Mouse (Mus musculus) layer of hippocampus, postnatal 36 days (tissue): ENCODE data around the gene Poldip3. TPM values are rescaled to one million over a fixed set of nuclear protein-coding genes. Genes with fewer than 3 reads are reported as not detected.
A peak's percentile ranks its signal among the peaks of the same experiment; 100 is the strongest.

Experiments
- DNase-seq, 2 experiments: peaks; one replicate each; pipeline ENCODE4 v3.0.0; 2022
- total RNA-seq, 2 experiments: library from RNA; stranded (reverse); gene quantifications; 2 replicates each; pipeline ENCODE4 v1.2.3; 2021

Poldip3 gene
- total RNA-seq: 10 to 100 TPM; 81.4 to 92.1 TPM

DNA sequence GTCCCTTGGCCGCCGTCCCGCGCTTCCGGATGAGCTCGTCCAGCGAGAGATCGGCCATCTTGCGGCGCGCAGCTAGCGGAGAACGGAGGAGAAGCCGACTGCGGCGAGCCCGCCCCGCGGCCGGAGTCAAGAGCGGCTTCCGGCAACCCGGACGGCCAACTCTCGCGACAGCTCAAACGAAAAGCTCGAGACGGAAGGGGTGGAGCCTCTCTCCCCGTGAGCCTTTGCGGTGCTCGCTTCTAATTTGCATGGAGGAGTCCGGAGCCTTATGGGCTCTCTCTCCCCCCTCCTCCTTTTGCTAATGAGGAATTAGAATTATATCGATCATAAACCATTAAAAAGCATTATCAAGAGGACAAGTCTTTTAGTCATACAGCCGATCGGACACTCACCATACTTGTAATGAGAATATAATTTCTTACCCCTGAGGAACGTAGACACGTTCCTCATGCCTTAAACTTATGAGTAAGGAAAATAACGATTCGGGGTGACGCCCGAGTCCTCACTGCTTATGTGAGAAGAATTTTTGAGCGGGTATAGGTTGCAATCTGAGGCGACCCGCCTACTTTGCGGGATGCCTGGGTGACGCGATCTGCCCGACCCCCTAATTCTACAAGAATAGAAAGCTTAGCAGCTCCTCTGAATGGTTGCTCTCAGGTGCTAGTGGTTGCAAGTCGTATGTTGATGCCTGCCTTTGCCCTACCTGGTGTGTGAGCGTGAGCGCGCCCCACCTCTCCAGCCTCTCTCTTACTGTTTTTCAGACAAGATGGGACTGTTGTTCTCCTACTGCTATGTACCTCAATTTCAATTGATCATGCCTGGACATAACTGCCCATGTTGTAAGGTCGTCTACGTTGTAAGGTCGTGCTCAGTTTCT, at the start of gene Poldip3:
TSS of gene Poldip3 (minus strand) at position 189 of the 877 bp plus-strand sequence.
- DNase-seq: peak; percentile 97 to 98

DNA sequence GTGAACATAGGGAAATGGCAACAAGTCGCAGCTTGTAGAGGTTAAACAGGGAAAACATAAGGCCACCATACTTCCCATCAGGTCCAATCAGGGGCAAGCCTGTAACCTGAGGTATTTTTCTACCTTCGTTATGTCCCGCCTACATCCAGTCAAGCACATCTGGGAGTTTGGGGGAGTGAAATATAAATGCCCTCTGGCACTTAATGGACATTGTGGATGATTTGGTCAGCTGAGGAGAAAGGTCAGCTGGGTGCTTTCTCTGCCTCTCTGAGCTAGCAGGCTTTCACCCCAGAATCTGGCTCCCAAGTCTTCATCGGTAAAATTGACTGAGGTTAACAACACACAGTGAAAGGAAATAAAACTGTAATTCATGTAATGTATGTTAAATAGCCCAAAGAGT, 44.2 kb upstream of the Poldip3 start:
- no peak for DNase-seq

DNA sequence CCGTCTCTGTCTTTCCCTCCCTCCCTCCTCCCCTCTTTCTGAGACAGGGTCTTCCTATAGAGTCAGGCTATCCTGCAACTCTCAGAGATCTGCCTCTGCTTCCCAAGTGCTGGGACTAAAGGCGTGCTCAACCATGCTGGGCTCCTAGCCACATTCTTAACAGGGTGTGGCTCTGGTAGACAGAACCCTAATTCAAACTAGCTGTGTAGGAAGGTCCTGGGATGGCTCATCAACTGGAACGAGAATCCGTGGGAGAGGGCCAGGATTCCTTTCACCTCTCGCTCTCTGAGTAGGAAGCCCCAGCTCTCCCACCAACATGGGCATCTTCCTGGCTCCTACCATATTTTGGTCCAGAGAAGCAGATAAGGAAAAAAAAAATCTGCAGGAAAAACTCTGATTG, 33.2 kb upstream of the Poldip3 start:
- no peak for DNase-seq

DNA sequence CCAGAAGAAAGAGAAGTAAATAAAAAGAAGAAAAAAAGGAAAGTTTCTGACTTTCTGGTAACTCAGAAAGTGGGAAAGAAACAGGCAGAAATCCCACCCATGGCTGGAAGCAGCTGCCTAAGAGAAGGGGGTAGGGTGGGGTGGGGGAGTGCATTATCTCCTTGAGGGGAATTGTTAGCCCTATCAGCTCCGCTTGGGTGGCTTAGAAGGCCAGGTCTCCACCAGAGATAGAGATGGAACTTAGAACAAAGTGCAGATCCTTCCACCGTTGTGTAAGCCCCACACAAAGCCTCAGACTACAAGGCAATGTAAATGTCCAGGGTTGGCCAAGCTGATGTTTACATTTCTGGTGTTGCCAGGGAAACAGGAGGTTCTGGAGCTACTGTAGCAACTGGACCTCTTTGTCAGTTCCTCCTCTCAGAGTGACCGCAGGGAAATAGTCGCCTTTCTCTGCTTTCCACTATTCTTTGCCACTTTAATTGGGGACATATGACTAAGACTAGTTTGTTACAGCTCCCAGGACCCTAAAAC, 32.7 kb upstream of the Poldip3 start:
- no peak for DNase-seq

DNA sequence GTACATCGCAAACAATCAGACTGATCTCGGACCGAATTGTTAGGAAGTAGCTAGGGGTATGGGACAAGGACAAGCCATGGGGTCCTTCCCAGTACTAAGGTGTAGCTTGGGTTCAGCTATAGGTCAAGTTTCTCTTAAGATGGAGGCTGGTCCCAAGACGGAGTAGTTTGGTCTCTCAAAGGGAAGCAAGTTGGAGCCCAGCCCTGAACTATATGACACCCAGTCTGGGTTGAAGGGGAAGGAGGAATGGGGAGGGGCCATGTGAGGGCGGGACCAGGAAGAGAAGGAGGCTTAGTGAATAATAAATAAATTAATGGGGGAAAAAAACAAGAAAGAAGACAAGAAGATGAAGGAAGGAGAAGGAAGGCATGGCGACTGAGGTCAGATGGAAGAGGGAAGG, 30.8 kb upstream of the Poldip3 start:
- no peak for DNase-seq

DNA sequence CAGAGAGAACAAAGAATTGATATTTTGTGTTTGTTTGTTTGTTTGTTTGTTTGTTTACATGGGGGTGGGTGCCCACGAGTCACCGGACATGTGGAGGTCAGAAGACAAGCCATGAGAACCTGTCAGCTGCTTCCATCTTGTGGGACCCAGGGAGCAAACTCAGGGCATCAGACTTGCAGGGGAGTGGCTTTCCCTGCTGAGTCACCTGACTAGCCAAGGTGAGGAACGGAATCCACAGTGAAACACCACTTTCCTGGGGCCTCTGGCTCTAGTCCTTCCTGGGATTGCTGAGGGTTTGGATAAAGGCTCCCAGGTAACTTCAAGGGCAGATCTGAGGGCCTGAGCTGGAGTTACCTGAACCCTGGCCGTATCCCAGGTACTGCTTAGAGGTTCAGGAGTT, 27.5 kb upstream of the Poldip3 start:
- no peak for DNase-seq

DNA sequence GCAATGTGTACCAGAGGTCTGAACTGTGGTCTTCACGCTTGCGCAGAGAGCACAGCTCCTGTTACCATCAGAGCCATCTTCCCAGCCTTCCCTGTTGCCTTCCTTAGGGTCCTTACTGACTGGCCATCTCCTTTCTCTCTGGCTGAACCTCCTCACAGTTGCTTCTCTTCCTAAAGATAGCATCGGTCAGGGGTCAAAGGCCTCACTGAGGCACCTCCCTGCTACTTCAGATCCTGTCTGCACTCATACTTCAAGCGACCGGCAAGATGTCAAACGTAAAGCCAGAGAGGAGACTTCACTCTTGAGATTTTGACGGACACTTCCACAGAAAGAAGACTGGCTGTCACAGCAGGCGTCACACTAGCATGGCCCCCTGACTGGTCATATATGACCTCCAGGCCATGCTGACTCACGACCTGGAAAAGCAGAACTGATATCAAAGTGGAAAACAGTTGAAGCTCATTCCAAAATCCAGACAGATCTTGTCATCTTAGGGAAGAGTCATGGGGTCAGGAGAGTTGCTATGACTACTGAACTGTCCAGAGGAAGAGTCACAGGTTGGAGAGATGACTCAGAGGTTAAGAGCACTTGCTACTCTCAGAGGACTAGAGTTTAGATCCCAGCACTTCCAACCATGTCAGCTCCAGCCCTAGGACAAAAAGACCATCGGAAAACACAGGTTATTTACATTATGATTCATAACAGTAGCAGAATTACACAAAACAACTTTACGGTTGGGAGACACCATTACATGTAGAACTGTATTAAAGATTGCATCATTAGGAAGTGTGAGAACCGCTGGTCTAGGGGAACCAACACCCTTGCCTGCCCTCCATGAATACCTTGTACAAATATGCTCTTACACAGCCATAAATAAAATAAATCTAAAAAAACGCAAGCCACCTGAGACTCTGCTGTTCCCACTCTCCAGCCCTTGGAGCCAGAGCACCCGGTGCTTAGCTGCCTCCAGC, 25.0 kb upstream of the Poldip3 start:
- no peak for DNase-seq

DNA sequence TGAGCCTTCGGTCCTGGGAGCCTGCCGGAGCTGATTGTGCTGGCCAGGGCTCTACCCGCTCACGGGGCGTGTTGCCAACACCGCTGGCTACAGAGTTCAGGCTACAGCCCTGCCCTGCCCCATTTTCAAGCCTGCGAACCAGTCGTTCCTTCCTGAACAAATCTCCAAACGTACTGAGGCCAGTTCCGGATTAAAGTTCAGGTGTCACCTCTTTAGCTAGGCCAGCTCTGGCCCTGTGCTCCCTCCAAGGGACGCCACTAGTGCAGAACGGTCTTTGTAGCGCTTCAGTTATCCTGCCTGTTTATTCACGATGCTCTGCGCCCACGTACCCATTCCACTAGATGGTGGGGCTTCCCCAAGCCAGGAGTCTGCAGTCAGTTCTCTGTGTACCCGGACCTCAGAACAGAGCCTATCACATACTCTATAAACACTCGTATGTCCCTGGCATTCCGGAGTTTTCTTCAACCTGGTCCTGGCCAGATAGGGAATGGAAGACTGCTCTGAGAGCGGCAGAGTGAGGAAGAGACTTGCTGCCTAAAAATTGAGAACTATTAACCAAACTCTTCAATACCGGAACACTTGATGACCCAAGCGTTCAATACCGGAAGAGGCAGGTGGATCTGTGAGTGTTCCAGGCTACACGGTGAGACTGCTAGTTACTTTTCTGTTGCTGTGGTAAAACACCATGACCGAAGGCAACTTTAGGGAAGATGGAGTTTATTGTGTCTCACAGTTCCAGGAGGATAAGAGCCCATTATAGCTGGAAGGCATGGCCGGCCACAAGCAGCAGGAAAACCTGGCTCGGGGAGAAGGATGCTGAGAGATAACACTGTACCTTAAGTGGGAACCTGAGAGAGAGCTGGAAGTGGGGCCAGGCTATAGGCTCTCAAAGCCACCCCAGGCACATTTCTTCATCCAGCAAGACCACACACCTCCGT, 23.6 kb upstream of the Poldip3 start, which contains the start of gene Cyb5r3:
TSS of gene Cyb5r3 (minus strand) at position 101 of the 938 bp plus-strand sequence.
- DNase-seq: peak in 1 of 2 experiments; percentile 31

DNA sequence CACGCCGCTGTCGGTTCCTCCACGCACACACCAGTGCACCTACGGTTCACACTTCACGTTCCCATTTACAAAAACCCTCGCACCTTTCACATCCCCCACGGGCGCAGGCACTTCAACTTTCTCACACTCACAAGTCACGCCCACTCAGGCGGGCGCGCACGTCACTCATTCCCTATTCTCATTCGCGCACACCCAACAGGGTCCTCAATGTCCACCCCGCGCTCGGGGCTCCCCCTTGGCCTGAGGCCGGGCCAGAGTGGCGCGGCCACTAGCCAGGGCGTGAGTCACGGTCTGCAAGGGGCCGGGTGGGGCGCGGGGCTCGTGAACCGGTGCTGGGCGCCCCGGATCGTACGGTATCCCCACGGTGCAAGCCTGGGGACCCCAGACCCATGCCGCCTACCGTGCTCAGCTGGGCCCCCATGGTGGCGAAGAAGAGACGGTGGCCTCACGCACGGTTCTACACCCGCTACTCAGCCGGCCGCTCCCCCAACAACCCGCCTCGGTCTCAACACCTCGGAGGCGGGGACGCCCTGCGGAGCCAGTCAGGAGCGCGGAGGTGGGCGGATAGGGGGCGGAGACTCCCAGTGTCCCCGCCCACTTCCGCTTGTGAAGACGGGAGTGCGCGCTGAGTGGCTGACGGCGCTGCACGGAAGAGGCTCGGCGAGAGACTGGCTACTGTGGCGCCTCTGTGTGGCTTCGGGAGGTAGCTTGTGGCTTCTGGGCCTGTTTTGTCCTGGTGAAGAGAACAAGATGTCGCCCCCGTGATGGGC, 22.7 kb upstream of the Poldip3 start:
- peak; percentile 95 for DNase-seq

DNA sequence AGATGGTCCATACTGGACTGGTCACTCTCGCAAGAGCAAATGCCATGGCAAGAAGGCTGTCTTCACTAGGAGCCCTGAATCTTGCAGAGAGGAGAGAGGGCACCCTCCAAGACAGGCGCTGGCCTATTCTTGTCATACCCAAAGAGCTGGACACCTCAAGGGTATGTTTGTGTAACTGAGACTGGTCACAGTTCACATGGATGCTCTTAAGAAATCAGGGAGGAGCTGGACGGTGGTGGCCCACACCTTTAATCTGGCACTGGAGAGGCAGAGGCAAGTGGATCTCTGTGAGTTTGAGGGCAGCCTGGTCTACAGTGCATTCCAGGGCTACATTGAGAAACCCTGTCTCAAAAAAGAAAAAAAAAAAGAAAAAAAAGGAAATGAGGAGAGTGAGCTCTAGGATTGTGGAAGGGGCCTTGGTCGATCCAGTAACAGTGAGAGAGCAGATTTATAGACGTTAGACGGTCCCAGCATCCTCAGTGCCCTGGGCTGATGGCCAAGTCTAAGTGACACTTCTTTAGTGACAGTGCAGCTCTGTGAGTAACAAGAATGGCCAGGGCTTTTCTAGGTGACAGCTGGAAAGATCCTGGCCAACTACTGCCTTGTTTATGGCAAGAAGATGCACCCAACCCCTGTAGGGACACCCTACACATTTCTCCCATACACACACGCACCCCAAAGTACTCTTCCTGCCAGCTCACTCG, 21.9 kb upstream of the Poldip3 start:
- no peak for DNase-seq

DNA sequence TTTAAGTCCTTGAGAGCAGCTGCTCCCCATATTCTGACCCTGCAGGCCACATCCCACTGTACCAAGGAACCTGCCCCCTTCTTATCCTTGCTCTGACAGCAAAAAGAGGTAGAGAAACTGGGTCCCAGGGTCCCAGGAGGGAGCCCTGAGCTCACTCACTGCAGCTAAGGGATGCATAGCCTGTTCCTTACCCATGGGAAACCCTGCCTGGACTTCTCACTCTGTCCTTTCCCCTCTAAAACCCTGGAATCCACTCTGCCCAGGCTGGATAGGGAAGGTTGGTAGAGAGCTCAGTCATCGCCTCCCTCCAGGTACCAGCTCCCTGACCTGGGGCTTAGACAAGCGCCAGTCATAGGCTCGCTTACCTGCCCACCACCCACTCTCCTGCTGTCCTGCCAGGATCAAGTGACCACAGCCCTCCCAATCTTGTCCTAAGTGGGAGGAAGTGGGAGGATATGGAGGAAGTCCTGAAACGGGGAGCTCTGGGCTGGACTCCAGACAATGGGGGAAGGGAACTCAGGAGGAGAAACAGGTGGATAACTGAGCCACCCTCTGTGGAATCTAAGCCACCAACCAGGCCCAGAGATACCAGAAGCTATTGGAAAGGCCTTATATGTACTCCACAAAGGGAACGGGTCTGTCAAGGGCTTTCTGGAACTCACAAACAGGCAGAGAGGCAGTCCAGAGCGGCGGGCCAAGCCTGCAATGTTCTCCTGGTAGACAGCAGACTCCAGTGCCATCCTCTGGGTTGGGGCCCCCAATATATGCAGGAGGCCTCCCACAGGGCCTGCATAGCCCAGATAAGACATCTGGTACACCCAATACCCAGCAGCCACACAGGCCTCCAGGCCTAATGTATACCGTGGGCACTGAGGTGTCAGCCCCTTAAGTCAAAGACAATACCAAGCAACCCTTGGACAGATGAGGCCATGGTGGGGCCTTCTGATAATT, 20.9 kb upstream of the Poldip3 start:
- peak in 1 of 2 experiments; percentile 1 for DNase-seq

DNA sequence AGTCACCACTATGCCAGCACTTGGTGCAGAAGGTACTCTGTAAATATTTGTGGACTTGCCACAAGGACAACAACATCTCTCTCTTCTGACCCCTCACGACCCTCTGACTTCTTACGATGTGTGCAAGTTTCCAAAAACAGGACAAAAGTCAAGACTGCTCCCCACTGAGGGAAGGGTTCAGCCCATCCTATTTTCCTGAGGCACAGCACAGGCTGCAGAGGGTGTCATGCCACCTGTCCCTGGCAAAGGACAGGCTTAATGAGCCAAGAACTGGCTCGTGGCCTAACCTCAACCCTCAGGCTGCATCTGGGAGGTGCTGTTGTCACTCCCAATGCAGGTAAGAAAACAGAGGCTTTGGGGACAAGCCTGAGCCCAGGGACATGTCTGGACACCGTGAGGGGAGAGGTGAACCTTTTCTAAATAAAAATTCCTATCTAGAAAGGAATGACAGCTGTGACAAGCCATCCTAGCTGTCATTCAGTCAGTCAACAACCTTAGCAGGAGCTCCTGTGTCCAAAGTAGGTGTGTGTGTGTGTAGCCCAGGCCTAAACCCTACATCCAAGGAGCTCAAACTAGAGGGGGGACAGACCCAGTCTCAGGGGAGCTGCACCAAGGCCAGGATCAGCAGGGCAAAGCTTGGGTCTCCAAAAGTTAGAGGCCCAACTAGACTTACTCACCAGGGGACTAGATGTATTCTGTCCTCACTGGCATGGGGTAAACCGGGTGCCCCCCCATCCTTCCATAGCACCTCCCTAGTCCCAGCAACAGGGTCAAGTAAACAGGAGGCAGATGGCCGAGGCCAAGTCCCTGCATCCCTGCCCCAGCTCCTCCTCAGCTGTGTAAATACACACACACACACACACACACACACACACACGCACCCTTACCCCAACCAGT, 19.9 kb upstream of the Poldip3 start:
- peak in 1 of 2 experiments; percentile 1 for DNase-seq

DNA sequence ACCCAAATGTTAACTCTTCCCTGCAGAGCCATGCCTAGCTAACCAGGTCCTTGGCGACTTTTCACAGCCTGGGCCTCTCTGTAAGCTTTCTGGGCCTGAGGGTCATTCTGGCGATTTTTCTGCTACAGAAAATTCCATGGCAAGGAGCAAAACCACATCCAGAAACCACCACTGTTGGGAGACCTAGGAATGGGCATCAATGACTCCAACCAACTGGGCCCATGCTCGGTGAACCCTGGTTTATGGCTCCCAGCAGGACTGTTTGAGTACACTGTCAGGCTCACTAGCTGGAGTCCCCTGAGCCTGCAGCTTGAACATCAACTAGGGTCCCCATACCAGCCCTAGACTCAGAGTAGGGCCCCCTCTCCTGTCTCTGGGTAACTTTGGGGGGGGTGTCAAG, 19.1 kb upstream of the Poldip3 start:
- DNase-seq: no peak

DNA sequence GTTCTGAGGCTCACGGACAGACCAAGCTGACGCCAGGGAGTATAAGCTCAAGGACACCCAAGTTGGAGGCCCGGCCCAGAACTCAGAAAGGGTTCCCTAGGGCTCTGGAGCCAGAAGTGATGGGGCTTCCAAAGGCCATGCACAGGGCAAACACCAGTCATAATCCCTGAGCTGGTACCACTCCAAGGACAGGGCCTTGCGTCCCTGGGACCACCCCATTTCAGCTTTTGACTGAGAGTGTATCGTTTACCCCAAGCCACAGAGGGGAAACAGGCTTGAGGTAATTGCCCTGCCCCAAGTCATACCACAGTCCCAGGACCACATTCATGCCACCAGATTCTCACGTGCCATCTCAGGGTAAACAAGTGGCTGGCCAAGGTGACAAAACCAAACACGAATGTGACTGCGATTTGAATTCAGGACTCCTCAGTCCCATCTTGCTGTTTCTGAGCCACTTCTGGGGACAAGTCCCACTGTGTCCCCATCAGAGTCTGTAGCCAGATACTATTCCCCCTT, 18.4 kb upstream of the Poldip3 start:
- DNase-seq: peak in 1 of 2 experiments; percentile 1

DNA sequence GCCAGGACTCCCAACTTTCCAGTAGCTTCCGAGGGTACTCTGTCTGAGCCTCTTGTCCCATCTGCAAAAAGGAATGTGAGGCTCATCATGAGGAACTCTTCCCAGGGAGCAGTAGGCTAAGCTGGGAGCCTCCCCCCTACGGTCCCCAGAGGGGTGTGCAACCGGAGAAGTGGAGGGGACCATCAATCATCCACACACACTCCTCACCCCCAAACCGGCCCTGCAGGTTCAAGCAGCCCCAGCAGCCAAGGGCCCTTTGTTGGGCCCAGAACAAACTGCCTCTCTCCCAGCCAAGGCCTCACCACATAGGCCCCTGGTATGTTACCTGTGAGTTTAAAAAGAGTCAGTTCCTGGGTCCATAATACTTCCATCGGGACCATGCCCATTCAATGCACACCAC, 17.9 kb upstream of the Poldip3 start:
- DNase-seq: peak in 1 of 2 experiments; percentile 0

DNA sequence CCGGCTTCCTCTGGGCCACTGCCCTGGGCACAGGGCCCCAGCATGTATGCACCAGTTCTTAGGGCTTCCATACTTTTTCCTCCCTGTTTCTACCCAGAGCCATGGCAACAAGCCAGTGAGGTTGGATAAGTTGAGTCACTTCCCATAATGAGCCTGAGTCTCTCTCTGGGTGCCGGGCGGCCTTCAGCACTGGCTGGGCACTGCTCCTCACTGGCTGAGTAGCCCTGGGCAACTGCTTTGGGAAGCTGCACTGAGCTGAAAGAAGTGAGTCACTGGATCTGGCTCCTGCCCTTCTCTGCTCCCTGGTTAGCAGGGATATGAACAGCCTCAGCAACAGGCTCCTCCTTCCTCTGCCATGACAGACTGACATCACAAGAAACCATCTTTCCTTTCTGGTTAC, 17.5 kb upstream of the Poldip3 start:
- peak in 1 of 2 experiments; percentile 23 for DNase-seq

DNA sequence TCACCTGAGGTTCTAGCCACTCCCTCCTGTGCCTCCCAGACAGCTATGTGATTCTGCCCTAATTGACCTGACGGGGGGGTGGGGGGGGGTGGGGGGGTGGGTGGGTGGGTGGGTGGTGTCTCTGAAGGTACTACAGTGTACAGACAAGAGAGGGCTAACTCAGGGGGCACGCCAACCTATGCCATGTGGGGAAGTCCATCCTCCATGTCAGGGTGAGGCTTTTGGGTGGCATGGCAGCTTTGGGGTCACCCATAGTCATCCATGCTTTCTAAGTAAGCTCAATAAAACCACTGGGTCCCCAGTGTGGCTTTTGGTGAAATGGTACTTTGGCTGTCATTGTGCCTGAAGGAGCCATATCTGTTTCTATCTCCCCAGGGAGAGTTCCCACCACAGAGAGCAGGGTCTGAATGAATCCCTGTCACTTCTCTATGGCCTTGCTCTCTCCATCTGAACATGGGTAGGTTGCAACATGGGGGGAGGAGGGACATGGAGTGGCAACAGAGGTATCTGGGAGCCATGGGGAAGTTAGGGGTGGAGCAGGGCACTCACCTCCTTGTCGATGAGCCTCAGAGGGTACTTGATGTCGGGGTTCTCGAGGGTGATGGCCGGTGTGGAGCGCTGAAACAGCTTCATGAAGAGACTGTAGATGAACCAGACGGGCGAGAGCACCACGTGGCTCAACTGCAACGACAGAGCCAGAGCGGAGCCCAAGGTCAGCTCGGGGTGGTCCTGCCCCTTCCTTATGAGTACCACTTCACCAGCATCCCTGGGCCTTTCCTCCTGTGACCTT, 16.5 kb upstream of the Poldip3 start:
- peak in 1 of 2 experiments; percentile 0 for DNase-seq
